Mouse (Mus musculus): ENCODE measurements around the gene Klhl10. TPM values are rescaled to one million over a fixed set of nuclear protein-coding genes. Genes with fewer than 3 reads are reported as not detected.

Gene Klhl10
- polyA plus RNA-seq, 1 experiment from 2014 or later: 0.65 TPM

DNA sequence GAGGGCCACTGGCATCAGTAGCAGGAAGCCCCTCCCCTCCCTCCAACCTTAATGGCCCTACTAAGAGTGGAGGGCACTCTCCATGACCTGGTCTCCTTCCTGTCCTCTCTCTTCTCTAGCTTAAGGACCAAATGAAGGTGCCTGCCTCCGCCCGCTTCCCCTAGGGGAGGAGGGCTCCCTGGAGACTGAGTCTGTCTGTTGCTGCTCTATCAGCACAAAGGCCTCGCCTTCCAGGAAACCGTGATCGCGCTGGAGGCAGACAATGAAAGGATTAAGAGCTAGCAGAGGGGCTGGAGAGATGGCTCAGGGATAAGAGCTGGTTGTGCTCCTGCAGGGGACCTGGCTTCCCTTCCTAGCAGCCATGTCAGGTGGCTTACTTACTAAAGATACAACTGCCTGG lies 59.6 kb downstream of the Klhl10 start:
- Histone ChIP-seq H3K27ac (ENCODE audit: poor library complexity, severe bottlenecking) (no peak overlapping the region), H3K4me1 (replicated peaks) (0 out of 2 replicates have a peak, but pooled peaks cover 3% of the 10 kb centered on the region), H3K36me3 (peaks cover 98% of the 10 kb centered on the region), H3K9ac (no peak overlapping the region), H3K4me2 (no peak overlapping the region), H3K4me3 (no peak overlapping the region), H3K27me3 (replicated peaks) (no peaks in the 10 kb centered on the region), H3K9me3 (replicated peaks) (no peaks in the 10 kb centered on the region)
- ATAC-seq (ENCODE audit: insufficient number of reproducible peaks, low FRiP score): no peak
- 38% methylated on average over 6 of the region's 6 CpGs for WGBS

DNA sequence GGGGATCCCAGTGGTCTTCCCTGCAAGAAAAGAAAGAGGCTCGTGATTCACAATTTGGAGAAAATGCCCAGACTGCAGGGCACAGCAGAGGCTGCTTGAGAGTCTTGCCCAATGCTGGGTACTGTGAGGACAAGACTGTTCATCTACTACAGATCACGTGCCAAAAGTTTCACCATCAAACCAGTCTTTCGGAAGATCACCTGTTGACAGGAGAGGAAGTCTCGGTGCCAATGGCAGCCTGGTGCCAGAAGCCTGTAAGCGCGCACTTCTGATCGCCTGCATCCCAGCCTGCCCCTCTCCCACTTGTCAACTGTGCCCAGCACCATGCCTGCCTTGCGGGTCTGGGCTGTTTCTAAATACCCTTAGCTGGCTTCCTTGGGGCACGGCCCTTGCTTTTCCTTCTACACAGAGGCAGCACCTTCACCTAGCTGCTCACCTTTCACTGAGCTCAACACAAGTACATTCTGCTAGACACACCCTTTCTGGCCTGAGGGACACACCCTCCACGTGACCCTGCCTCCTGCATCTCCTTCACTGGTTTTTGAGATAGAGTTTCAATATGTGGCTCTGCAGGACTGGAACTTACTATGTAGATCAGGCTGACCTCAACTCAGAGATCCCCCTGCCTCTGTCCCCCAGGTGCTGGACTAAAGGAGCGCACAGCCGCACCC lies 63.4 kb downstream of the Klhl10 start:
- H3K36me3 ChIP-seq: peaks cover 95% of the 10 kb centered on the region
- ATAC-seq (ENCODE audit: insufficient number of reproducible peaks, low FRiP score): no peak
- 94% methylated on average over 12 of the region's 12 CpGs for WGBS

DNA sequence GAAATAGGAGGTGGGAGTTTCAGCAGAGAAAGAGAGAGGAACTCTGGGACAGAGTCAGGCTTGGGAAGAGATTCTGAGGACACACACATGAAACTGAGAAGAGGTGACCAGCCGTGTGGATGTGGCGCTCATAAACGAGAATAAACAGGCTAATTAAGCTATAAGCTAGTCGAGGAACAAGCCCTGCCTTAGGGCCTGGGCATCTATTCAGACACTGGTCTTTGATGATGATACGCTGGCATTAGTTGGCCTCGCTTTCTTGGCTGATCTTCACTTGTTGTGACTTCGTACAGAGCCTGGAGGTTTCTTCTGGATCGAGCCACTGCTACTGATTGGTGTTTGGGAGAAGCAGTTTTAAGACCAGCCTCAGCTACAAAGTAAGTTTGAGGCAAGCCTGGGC lies 64.3 kb downstream of the Klhl10 start:
- H3K27ac ChIP-seq (ENCODE audit: poor library complexity, severe bottlenecking): no peak overlapping the region
- H3K9ac ChIP-seq: no peak overlapping the region
- H3K9me3 ChIP-seq (replicated peaks): no peaks in the 10 kb centered on the region
- no peak overlapping the region for H3K4me2 ChIP-seq
- ATAC-seq (ENCODE audit: insufficient number of reproducible peaks, low FRiP score): no peak
- H3K4me1 ChIP-seq (replicated peaks): 0 out of 2 replicates have a peak, but pooled peaks cover 3% of the 10 kb centered on the region
- H3K27me3 ChIP-seq (replicated peaks): no peaks in the 10 kb centered on the region
- H3K36me3 ChIP-seq: peaks cover 89% of the 10 kb centered on the region
- WGBS: 93% methylated on average over 8 of the region's 8 CpGs
- no peak overlapping the region for H3K4me3 ChIP-seq

More for the DNA sequence above, 63.4 kb downstream of the Klhl10 start:
- no peak overlapping the region for H3K9ac ChIP-seq
- H3K4me3 ChIP-seq: no peak overlapping the region
- H3K27me3 ChIP-seq (replicated peaks): no peaks in the 10 kb centered on the region
- H3K27ac ChIP-seq (ENCODE audit: poor library complexity, severe bottlenecking): no peak overlapping the region
- no peaks in the 10 kb centered on the region for H3K9me3 ChIP-seq (replicated peaks)
- H3K4me2 ChIP-seq: no peak overlapping the region
- H3K4me1 ChIP-seq (replicated peaks): 0 out of 2 replicates have a peak, but pooled peaks cover 3% of the 10 kb centered on the region

Small RNA genes lying within 50 kb of the gene (microRNA-seq; reads per million reads assigned to microRNA genes)
- gene Gm27374: not detected
- not detected for gene Mir7116

Other genes starting within 250 kb of the Klhl10 start
- gene Krt9, start 248.7 kb upstream of the Klhl10 start, polyA plus RNA-seq (2016; fragmentation: Nextera tagmentation; extraction: Ambion mirVana): not detected in 2 replicates
- 1.3 and 2.2 TPM in 2 replicates for gene Krt14, start 234.4 kb upstream of the Klhl10 start, polyA plus RNA-seq (2016; fragmentation: Nextera tagmentation; extraction: Ambion mirVana)
- gene Krt16, start 193.0 kb upstream of the Klhl10 start, polyA plus RNA-seq (2016; fragmentation: Nextera tagmentation; extraction: Ambion mirVana): not detected in 2 replicates
- gene Krt17, start 180.9 kb upstream of the Klhl10 start, polyA plus RNA-seq (2016; fragmentation: Nextera tagmentation; extraction: Ambion mirVana): 1.3 and 1.9 TPM in 2 replicates
- not detected in 2 replicates for gene Krt42, start 172.0 kb upstream of the Klhl10 start, polyA plus RNA-seq (2016; fragmentation: Nextera tagmentation; extraction: Ambion mirVana)
- gene Eif1, start 122.0 kb upstream of the Klhl10 start, polyA plus RNA-seq (2016; fragmentation: Nextera tagmentation; extraction: Ambion mirVana): 1,467 and 1,522 TPM in 2 replicates
- not detected in 2 replicates for gene Gast, start 107.5 kb upstream of the Klhl10 start, polyA plus RNA-seq (2016; fragmentation: Nextera tagmentation; extraction: Ambion mirVana)
- 11.1 and 12.3 TPM in 2 replicates for gene Hap1, start 85.8 kb upstream of the Klhl10 start, polyA plus RNA-seq (2016; fragmentation: Nextera tagmentation; extraction: Ambion mirVana)
- 107 and 109 TPM in 2 replicates for gene Jup, start 44.2 kb upstream of the Klhl10 start, polyA plus RNA-seq (2016; fragmentation: Nextera tagmentation; extraction: Ambion mirVana)
- gene P3h4, start 27.1 kb upstream of the Klhl10 start, polyA plus RNA-seq (2016; fragmentation: Nextera tagmentation; extraction: Ambion mirVana): 69.7 and 78.3 TPM in 2 replicates
- 114 and 124 TPM in 2 replicates for gene Fkbp10, start 26.2 kb upstream of the Klhl10 start, polyA plus RNA-seq (2016; fragmentation: Nextera tagmentation; extraction: Ambion mirVana)
- gene Nt5c3b, start 109 bp upstream of the Klhl10 start, polyA plus RNA-seq (2016; fragmentation: Nextera tagmentation; extraction: Ambion mirVana): 101 and 104 TPM in 2 replicates
- gene Klhl11, start 30.8 kb downstream of the Klhl10 start, polyA plus RNA-seq (2016; fragmentation: Nextera tagmentation; extraction: Ambion mirVana): 9.5 and 9.8 TPM in 2 replicates
- 93.7 and 99.0 TPM in 2 replicates for gene Acly, start 86.1 kb downstream of the Klhl10 start, polyA plus RNA-seq (2016; fragmentation: Nextera tagmentation; extraction: Ambion mirVana)
- 0.30 and 0.77 TPM in 2 replicates for gene Ttc25, start 103.7 kb downstream of the Klhl10 start, polyA plus RNA-seq (2016; fragmentation: Nextera tagmentation; extraction: Ambion mirVana)
- 21.6 and 22.1 TPM in 2 replicates for gene Cnp, start 133.0 kb downstream of the Klhl10 start, polyA plus RNA-seq (2016; fragmentation: Nextera tagmentation; extraction: Ambion mirVana)
- gene Nkiras2, start 177.3 kb downstream of the Klhl10 start, polyA plus RNA-seq (2016; fragmentation: Nextera tagmentation; extraction: Ambion mirVana): 59.7 and 60.7 TPM in 2 replicates
- gene Dnajc7, start 178.3 kb downstream of the Klhl10 start, polyA plus RNA-seq (2016; fragmentation: Nextera tagmentation; extraction: Ambion mirVana): 207 and 213 TPM in 2 replicates